Mouse (Mus musculus): ENCODE data around the gene Prlhr. TPM values are rescaled to one million over a fixed set of nuclear protein-coding genes. Genes with fewer than 3 reads are reported as not detected.

Gene Prlhr
- not detected in 2 replicates for polyA plus RNA-seq (2015; fragmentation: Nextera tagmentation; extraction: Ambion mirVana)

- peak within 1 kb of the TSS; percentile 31 for H3K4me3 ChIP-seq (ENCODE audit: low read length)
- WGBS, result 9% methylated on average over 17 of the region's 17 CpGs
- no peak for ATAC-seq (ENCODE audit: low read depth)
Observed at GRCm38 (mm10) chr19:60468254-60468762, at the start of gene Prlhr. Prlhr (minus strand) TSS chr19:60468304.

GRCm38 (mm10) chr19:60515064-60515463 lies 47.0 kb upstream of the Prlhr start:
- Histone ChIP-seq H3K4me2 (ENCODE audit: low read depth, low read length) (no peak overlapping the region), H3K4me1 (replicated peaks; ENCODE audit: control insufficient read depth, insufficient read depth, low read length) (no peaks in the 10 kb centered on the region), H3K36me3 (ENCODE audit: control insufficient read depth, insufficient read depth, low read length) (no peaks in the 10 kb centered on the region), H3K9ac (ENCODE audit: low read length) (no peak overlapping the region), H3K9me3 (ENCODE audit: control insufficient read depth, low read length) (no peaks in the 10 kb centered on the region), H3K4me3 (ENCODE audit: low read length) (no peak overlapping the region), H3K27ac (ENCODE audit: low read length) (no peak overlapping the region), H3K27me3 (ENCODE audit: control insufficient read depth, insufficient read depth, low read depth, low read length) (no peaks in the 10 kb centered on the region)
- 53% methylated on average over 2 of the region's 2 CpGs for WGBS
- no peak for ATAC-seq (ENCODE audit: low read depth)

More at GRCm38 (mm10) chr19:60468254-60468762, at the start of gene Prlhr:
- Histone ChIP-seq H3K4me1 (replicated peaks; ENCODE audit: control insufficient read depth, insufficient read depth, low read length) (peaks cover 10% of the 10 kb centered on the region), H3K36me3 (ENCODE audit: control insufficient read depth, insufficient read depth, low read length) (no peaks in the 10 kb centered on the region), H3K9me3 (ENCODE audit: control insufficient read depth, low read length) (no peaks in the 10 kb centered on the region), H3K27me3 (ENCODE audit: control insufficient read depth, insufficient read depth, low read depth, low read length) (peaks cover 37% of the 10 kb centered on the region), H3K27ac (ENCODE audit: low read length) (no peak within 1 kb of the TSS), H3K9ac (ENCODE audit: low read length) (no peak within 1 kb of the TSS), H3K4me2 (ENCODE audit: low read depth, low read length) (peak within 1 kb of the TSS; percentile 49)

- 50% methylated on average over 3 of the region's 3 CpGs for WGBS
- H3K9me3 ChIP-seq (ENCODE audit: control insufficient read depth, low read length), result no peaks in the 10 kb centered on the region
Observed at GRCm38 (mm10) chr19:60513431-60513830, 45.3 kb upstream of the Prlhr start.

GRCm38 (mm10) chr19:60500209-60500608 lies 32.1 kb upstream of the Prlhr start:
- Histone ChIP-seq H3K4me1 (replicated peaks; ENCODE audit: control insufficient read depth, insufficient read depth, low read length) (no peaks in the 10 kb centered on the region), H3K9me3 (ENCODE audit: control insufficient read depth, low read length) (no peaks in the 10 kb centered on the region), H3K27ac (ENCODE audit: low read length) (peak overlapping the region; percentile 43; the same call in 1 of the 2 replicates), H3K4me2 (ENCODE audit: low read depth, low read length) (no peak overlapping the region), H3K4me3 (ENCODE audit: low read length) (no peak overlapping the region), H3K27me3 (ENCODE audit: control insufficient read depth, insufficient read depth, low read depth, low read length) (no peaks in the 10 kb centered on the region), H3K36me3 (ENCODE audit: control insufficient read depth, insufficient read depth, low read length) (no peaks in the 10 kb centered on the region), H3K9ac (ENCODE audit: low read length) (no peak overlapping the region)
- peak; percentile 93 for ATAC-seq (ENCODE audit: low read depth)

More at GRCm38 (mm10) chr19:60513431-60513830, 45.3 kb upstream of the Prlhr start:
- H3K4me1 ChIP-seq (replicated peaks; ENCODE audit: control insufficient read depth, insufficient read depth, low read length), result no peaks in the 10 kb centered on the region
- H3K9ac ChIP-seq (ENCODE audit: low read length), result no peak overlapping the region
- no peak overlapping the region for H3K27ac ChIP-seq (ENCODE audit: low read length)
- no peak overlapping the region for H3K4me3 ChIP-seq (ENCODE audit: low read length)
- no peak for ATAC-seq (ENCODE audit: low read depth)
- H3K4me2 ChIP-seq (ENCODE audit: low read depth, low read length), result no peak overlapping the region
- H3K36me3 ChIP-seq (ENCODE audit: control insufficient read depth, insufficient read depth, low read length), result no peaks in the 10 kb centered on the region
- no peaks in the 10 kb centered on the region for H3K27me3 ChIP-seq (ENCODE audit: control insufficient read depth, insufficient read depth, low read depth, low read length)

GRCm38 (mm10) chr19:60497171-60497570 lies 29.1 kb upstream of the Prlhr start:
- no peak overlapping the region for H3K9ac ChIP-seq (ENCODE audit: low read length)
- no peaks in the 10 kb centered on the region for H3K36me3 ChIP-seq (ENCODE audit: control insufficient read depth, insufficient read depth, low read length)
- no peaks in the 10 kb centered on the region for H3K27me3 ChIP-seq (ENCODE audit: control insufficient read depth, insufficient read depth, low read depth, low read length)
- ATAC-seq (ENCODE audit: low read depth), result no peak
- WGBS, result 64% methylated on average over 4 of the region's 4 CpGs
- H3K4me3 ChIP-seq (ENCODE audit: low read length), result no peak overlapping the region
- no peak overlapping the region for H3K4me2 ChIP-seq (ENCODE audit: low read depth, low read length)
- no peaks in the 10 kb centered on the region for H3K9me3 ChIP-seq (ENCODE audit: control insufficient read depth, low read length)
- H3K4me1 ChIP-seq (replicated peaks; ENCODE audit: control insufficient read depth, insufficient read depth, low read length), result no peaks in the 10 kb centered on the region
- no peak overlapping the region for H3K27ac ChIP-seq (ENCODE audit: low read length)

- no peaks in the 10 kb centered on the region for H3K27me3 ChIP-seq (ENCODE audit: control insufficient read depth, insufficient read depth, low read depth, low read length)
- no peak for ATAC-seq (ENCODE audit: low read depth)
- no peaks in the 10 kb centered on the region for H3K36me3 ChIP-seq (ENCODE audit: control insufficient read depth, insufficient read depth, low read length)
- no peak overlapping the region for H3K4me3 ChIP-seq (ENCODE audit: low read length)
- H3K9ac ChIP-seq (ENCODE audit: low read length), result no peak overlapping the region
- no peak overlapping the region for H3K27ac ChIP-seq (ENCODE audit: low read length)
- no peak overlapping the region for H3K4me2 ChIP-seq (ENCODE audit: low read depth, low read length)
- H3K9me3 ChIP-seq (ENCODE audit: control insufficient read depth, low read length), result no peaks in the 10 kb centered on the region
- 40% methylated on average over 3 of the region's 3 CpGs for WGBS
- no peaks in the 10 kb centered on the region for H3K4me1 ChIP-seq (replicated peaks; ENCODE audit: control insufficient read depth, insufficient read depth, low read length)
Observed at GRCm38 (mm10) chr19:60495772-60496171, 27.7 kb upstream of the Prlhr start.

- Histone ChIP-seq H3K27ac (ENCODE audit: low read length) (no peak overlapping the region), H3K36me3 (ENCODE audit: control insufficient read depth, insufficient read depth, low read length) (no peaks in the 10 kb centered on the region), H3K9ac (ENCODE audit: low read length) (no peak overlapping the region), H3K27me3 (ENCODE audit: control insufficient read depth, insufficient read depth, low read depth, low read length) (no peaks in the 10 kb centered on the region), H3K4me1 (replicated peaks; ENCODE audit: control insufficient read depth, insufficient read depth, low read length) (no peaks in the 10 kb centered on the region), H3K4me2 (ENCODE audit: low read depth, low read length) (no peak overlapping the region), H3K4me3 (ENCODE audit: low read length) (no peak overlapping the region), H3K9me3 (ENCODE audit: control insufficient read depth, low read length) (no peaks in the 10 kb centered on the region)
- no peak for ATAC-seq (ENCODE audit: low read depth)
- 86% methylated on average over 1 of the region's 1 CpGs for WGBS
Observed at GRCm38 (mm10) chr19:60489566-60489965, 21.5 kb upstream of the Prlhr start.

GRCm38 (mm10) chr19:60485261-60485660 lies 17.2 kb upstream of the Prlhr start:
- Histone ChIP-seq H3K27me3 (ENCODE audit: control insufficient read depth, insufficient read depth, low read depth, low read length) (no peaks in the 10 kb centered on the region), H3K4me1 (replicated peaks; ENCODE audit: control insufficient read depth, insufficient read depth, low read length) (no peaks in the 10 kb centered on the region), H3K4me2 (ENCODE audit: low read depth, low read length) (no peak overlapping the region), H3K9me3 (ENCODE audit: control insufficient read depth, low read length) (no peaks in the 10 kb centered on the region), H3K9ac (ENCODE audit: low read length) (no peak overlapping the region), H3K27ac (ENCODE audit: low read length) (no peak overlapping the region), H3K4me3 (ENCODE audit: low read length) (no peak overlapping the region), H3K36me3 (ENCODE audit: control insufficient read depth, insufficient read depth, low read length) (no peaks in the 10 kb centered on the region)
- ATAC-seq (ENCODE audit: low read depth), result no peak

GRCm38 (mm10) chr19:60478859-60479258 lies 10.8 kb upstream of the Prlhr start:
- H3K9ac ChIP-seq (ENCODE audit: low read length), result no peak overlapping the region
- no peaks in the 10 kb centered on the region for H3K36me3 ChIP-seq (ENCODE audit: control insufficient read depth, insufficient read depth, low read length)
- no peaks in the 10 kb centered on the region for H3K4me1 ChIP-seq (replicated peaks; ENCODE audit: control insufficient read depth, insufficient read depth, low read length)
- no peak for ATAC-seq (ENCODE audit: low read depth)
- WGBS, result 25% methylated on average over 1 of the region's 1 CpGs
- no peak overlapping the region for H3K4me2 ChIP-seq (ENCODE audit: low read depth, low read length)
- H3K27ac ChIP-seq (ENCODE audit: low read length), result no peak overlapping the region
- H3K27me3 ChIP-seq (ENCODE audit: control insufficient read depth, insufficient read depth, low read depth, low read length), result no peaks in the 10 kb centered on the region
- H3K4me3 ChIP-seq (ENCODE audit: low read length), result no peak overlapping the region
- H3K9me3 ChIP-seq (ENCODE audit: control insufficient read depth, low read length), result no peaks in the 10 kb centered on the region

GRCm38 (mm10) chr19:60477788-60478187 lies 9.7 kb upstream of the Prlhr start:
- ATAC-seq (ENCODE audit: low read depth), result no peak
- no peak overlapping the region for H3K4me3 ChIP-seq (ENCODE audit: low read length)
- no peaks in the 10 kb centered on the region for H3K9me3 ChIP-seq (ENCODE audit: control insufficient read depth, low read length)
- no peak overlapping the region for H3K27ac ChIP-seq (ENCODE audit: low read length)
- H3K27me3 ChIP-seq (ENCODE audit: control insufficient read depth, insufficient read depth, low read depth, low read length), result no peaks in the 10 kb centered on the region
- H3K36me3 ChIP-seq (ENCODE audit: control insufficient read depth, insufficient read depth, low read length), result no peaks in the 10 kb centered on the region
- no peak overlapping the region for H3K4me2 ChIP-seq (ENCODE audit: low read depth, low read length)
- H3K4me1 ChIP-seq (replicated peaks; ENCODE audit: control insufficient read depth, insufficient read depth, low read length), result no peaks in the 10 kb centered on the region
- 42% methylated on average over 2 of the region's 2 CpGs for WGBS
- no peak overlapping the region for H3K9ac ChIP-seq (ENCODE audit: low read length)

Measured in lung, embryonic 16.5 days (tissue).